Mouse (Mus musculus): ENCODE results near the gene Prkacb.
"Not testable (repeated sequence)": the region's sequence is repeated elsewhere in the genome, so short reads cannot be mapped to it uniquely, and the experiment has no call there.

The Prkacb gene

GRCm38 (mm10) chr3:146776711-146777110 is 36.1 kb downstream of the Prkacb start:
- DNase-seq, result no peak

GRCm38 (mm10) chr3:146770853-146771252 is 41.9 kb downstream of the Prkacb start:
- no peak for DNase-seq

- DNase-seq, result no peak
These were observed 42.7 kb downstream of the Prkacb start for GRCm38 (mm10) chr3:146769940-146770659.

- DNase-seq, result no peak
These were observed 43.2 kb downstream of the Prkacb start for GRCm38 (mm10) chr3:146769569-146769939.

DNA sequence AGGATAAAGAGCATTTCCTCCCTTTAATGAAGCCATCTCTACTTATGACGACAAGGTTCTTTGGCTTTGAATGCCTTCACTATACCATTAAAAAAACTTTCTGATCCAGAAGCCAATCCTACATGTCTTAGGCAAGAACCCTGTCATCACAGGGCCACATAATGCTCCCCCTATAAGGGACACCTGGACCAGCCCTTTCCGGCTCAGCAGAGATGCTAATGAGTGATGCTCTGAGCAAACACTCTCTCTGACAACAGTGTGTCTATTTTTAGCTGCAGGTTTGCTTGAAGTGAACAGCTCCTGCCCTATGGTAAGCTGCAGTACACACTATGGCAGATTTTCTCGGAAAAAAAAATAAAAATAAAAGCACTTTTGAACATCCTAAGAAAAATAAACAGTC is 43.9 kb downstream of the Prkacb start:
- DNase-seq, result no peak

DNA sequence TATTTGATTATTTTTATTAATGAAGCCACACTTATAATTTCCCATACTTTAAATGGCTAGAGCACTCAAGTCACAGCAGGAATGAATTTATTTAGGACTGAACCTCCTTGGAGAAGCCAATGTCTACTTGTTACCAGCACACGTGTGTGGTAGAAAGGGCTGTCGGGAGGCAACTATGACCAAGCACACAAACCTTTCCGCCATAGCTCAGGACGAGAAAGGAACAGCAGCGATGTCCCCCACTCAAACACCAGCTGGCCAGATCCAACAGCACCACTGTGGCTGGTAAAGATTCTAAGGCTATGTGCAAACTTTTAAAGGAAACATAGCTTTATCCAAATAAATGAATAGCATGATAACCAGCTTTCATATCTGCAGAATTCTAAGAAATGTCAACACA is 44.4 kb downstream of the Prkacb start:
- DNase-seq, result no peak

DNA sequence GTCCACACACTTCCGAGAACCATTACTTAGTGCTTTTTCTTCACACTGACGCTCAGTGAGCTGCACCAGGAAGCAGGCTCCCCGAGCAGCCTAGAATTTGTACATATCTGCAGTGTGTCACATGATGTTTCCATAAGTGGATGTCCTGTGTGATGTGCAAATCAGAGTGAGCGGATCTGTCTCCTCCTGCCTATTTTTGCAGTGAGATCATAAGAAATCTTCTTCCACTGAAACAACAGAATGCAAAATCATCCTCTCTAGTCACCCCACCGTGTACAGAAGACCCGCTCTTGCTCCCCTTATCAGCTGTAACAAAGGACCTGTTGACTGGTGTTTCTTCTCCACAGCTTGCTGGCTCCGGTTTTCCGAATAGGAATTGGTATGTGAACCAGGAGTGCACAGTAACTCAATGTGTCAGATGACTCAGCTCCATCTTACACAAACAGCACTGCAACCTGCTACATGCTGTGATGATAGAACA is 46.0 kb downstream of the Prkacb start:
- no peak for DNase-seq

- no peak for DNase-seq
These were observed 46.7 kb downstream of the Prkacb start for GRCm38 (mm10) chr3:146766071-146766605.

DNA sequence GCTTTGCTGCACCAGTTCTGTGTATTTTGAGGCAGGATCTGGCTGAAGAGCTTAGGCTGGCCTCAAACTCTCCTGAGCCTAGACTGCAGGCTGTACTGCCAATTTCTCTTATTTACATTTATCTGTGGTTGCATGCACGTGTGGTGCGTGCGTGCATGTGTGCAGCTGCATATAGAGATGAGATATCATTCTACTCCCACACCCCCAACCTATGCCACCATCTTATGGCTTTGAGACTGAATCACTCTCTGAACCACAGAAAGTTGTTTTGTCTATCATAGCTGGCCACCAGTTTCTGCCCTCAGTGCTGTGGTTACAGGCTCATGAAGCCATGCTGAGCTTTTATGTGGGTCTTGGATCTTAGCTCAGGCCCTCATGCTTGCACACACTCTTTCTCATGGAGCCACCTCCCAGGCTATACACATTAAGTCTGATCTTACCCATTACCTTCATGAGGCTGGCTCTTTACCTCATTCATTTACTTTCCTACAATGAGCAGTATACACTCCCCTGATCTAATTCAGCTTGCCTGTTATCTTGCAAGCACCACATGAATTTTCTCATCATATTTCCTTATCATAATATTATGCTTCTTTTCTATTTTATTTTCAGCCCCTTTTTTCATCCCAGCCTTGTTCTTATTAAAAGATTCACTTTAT is 47.8 kb downstream of the Prkacb start:
- no peak for DNase-seq

DNA sequence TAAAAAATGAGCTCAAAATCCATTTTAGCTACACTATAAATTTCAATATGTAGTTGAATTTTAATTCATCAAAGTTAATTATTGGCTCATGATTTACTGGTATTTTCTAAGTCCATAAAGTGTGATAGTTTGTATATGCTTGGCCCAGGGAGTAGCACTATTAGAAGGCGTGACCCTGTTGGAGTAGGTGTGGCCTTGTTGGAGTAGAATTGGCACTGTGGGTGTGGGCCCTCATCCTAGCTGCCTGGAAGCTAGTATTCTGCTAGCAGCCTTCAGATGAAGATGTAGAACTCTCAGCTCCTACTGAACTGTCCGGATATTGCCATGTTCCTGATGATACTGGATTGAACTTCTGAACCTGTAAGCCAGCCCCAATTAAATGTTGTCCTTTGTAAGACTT is 49.7 kb downstream of the Prkacb start:
- not testable (repeated sequence) for DNase-seq

- no peak for DNase-seq
These were observed 51.5 kb downstream of the Prkacb start for GRCm38 (mm10) chr3:146761276-146761675.

DNA sequence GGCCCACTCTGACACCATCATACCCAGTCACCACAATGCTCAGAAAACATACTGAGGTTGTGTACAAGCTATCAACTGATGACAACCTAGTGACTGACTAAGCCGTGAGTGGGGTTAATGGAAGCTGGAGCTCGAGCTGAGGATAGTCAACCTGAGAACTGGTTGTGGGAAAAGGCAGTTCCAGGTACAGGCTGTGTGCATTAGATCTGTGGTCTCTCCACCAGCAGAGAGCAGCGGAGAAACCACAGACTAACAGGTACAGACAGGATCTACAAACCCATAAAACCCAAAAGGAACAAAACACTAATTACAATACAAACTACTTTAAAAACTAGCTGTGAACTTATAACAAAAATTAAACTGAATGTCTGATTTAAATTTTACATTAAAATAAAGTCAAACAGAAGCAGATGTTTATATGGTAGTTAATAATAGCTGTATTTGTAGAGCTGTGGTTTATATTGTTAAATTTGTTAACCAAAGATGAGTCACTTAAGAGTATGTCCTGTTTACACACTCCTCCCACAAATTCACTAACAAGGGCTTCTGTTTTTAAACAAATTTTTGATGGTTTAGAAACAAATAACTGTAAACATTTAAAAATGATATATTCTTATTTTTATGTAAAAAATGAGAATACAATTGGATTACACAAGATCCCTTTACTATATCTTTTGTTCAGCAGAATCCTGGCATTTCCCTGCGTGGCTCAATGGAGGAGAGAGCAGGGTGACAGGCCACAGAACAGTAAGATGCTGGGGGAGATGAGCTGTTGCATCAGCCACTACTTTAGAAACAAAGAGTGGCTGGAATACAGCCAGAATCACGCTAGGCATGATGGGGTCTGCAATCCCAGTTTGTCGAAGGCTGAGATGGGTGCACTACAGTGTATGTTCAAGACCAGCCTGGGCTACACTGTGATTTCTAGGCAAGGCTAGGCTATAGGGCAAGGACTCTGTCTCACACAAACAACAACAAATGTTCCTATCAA is 54.5 kb downstream of the Prkacb start:
- DNase-seq, result no peak

DNA sequence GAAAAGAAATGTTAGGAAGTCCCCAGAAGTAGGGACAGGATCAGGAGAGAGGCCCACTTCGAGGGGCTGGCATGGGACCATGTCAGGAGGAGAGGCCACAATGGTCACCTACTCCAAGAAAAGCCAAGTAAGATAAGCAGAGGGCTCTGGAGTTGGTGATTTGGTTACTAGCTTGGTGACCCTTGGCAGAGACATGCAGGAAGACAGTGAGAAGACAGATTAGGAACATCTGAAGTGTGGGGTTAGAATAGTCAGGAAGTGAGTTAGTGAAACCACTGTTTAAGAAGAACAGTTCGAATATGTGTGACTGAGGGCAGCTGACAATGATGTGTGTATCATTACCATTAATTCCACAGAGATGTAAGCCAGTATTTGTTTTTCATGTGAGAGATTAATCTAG is 58.5 kb downstream of the Prkacb start:
- DNase-seq, result no peak

GRCm38 (mm10) chr3:146741564-146742202 is 71.1 kb downstream of the Prkacb start:
- DNase-seq, result no peak

DNA sequence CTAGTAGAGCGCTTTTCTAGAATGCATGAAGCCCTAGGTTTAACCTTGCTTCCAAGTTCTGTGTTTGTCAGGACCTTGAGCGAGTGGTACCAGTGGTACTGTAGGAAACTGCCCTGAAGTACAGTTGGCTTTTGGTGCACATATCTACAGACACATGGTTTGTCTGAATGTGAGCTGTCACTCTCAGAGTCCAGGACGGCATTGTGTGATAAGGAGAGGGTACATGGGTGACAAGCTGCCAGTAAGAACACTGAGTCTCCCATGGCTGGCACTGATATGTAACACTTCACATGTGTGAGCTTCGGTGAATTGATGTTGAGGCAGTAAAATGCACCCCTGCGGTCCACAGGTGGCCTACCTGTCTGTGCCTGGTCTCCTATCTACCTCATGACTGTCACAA is 71.6 kb downstream of the Prkacb start:
- no peak for DNase-seq

- not testable (repeated sequence) for DNase-seq
These were observed 76.6 kb downstream of the Prkacb start for GRCm38 (mm10) chr3:146736186-146736585.

DNA sequence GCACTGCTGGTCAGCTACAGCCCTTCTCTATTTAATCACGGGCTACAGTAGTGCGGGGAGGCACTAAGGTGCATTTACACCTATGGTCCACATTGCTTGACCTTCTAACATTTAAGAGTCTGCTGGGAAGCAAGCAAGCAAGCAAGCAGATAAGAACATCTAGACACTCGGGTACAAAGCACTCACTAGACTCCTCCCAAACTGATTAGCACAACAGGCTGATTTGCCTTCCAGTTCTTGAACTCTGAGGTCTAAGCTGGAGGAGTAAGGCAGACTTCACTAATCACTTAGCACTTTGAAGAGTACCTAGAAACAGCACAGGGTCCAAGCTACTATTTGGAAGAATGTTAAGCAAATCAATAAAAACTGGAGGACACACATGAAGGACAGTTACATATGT is 77.1 kb downstream of the Prkacb start:
- DNase-seq, result no peak

- DNase-seq, result no peak
These were observed 77.7 kb downstream of the Prkacb start for GRCm38 (mm10) chr3:146734907-146735629.

DNA sequence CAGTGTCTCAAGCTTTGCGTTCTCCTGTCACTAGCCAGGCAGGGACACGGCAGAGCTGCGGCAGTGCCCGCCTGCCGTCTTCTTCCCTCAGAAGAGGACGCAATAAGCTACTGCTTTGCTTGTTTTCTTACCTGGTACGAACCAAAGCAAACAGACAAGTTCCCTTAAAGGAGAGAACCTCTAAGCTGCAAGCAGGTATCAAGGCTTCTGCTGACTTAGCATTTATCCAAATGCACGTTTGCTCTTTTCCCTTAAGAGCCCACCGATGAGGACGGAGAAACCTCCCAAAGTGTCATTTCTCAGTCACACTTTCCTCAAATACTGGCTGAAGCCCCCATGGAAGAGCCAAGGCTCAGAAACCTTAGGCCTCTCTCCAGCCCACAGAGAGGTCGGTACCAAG is 81.3 kb downstream of the Prkacb start:
- no peak for DNase-seq

GRCm38 (mm10) chr3:146723037-146723436 is 89.8 kb downstream of the Prkacb start:
- no peak for DNase-seq

DNA sequence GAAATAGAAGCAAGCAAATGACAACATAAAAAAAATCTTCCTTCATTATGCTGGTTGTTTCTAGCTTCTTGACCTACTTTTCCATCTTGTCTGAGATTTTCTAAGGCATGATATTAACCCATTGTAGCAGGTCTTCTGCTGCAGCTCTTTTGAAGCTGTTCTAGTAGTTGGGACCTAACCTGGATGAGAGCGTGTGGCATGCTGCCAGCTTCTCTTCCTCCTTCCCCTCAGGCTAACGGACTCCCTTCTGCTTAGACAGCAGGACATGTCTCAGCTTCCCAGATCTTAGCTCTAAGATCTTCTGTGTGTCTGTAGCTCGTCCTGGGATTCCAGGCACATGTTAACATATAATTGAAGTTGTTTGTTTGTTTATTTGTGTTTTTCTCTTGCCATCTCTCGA is 93.1 kb downstream of the Prkacb start:
- DNase-seq, result no peak

DNA sequence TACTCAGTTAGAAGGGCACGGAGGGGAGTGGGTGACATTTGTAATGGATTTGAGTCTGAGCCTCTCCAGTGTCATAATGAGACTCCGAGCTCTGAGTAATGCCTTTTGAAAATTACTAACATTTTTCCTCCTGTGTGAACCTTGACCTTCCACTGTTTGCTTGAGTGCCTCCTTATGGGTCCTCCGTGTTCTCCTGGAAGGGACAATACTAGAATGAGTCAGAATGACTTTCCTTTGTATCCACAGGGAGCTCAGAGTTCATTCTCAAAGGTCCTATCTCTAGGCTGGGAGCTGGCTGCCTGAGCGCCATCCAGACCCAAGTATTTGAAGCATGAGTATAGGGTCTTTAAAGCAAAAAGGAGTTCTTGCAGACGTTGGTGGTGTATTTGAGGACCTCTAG is 94.5 kb downstream of the Prkacb start:
- DNase-seq, result no peak

All from kidney, postnatal 4 days (tissue).